Mouse (Mus musculus): ENCODE results near the gene Me3. TPM values are rescaled to one million over a fixed set of nuclear protein-coding genes. Genes with fewer than 3 reads are reported as not detected.

The Me3 gene
- polyA plus RNA-seq, 1 experiment from 2014 or later: 1.9 TPM

GRCm38 (mm10) chr7:89629006-89629405, 3.2 kb upstream of the Me3 start:
- Histone ChIP-seq H3K36me3 (no peaks in the 10 kb centered on the region), H3K9me3 (no peaks in the 10 kb centered on the region), H3K9ac (no peak overlapping the region), H3K4me2 (replicated peaks) (no peak overlapping the region), H3K4me3 (no peak overlapping the region), H3K4me1 (peaks cover 7% of the 10 kb centered on the region; the same call in 1 of the 2 replicates), H3K27ac (no peak overlapping the region), H3K27me3 (replicated peaks) (no peaks in the 10 kb centered on the region)
- 64% methylated on average over 4 of the region's 4 CpGs for WGBS
- no peak for ATAC-seq (ENCODE audit: low FRiP score, low read depth)

- Histone ChIP-seq H3K27me3 (replicated peaks) (no peaks in the 10 kb centered on the region), H3K9ac (no peak overlapping the region), H3K9me3 (no peaks in the 10 kb centered on the region), H3K4me1 (peaks cover 7% of the 10 kb centered on the region; the same call in 1 of the 2 replicates), H3K4me3 (no peak overlapping the region), H3K27ac (no peak overlapping the region), H3K36me3 (no peaks in the 10 kb centered on the region), H3K4me2 (replicated peaks) (no peak overlapping the region)
- no peak for ATAC-seq (ENCODE audit: low FRiP score, low read depth)
- WGBS: 91% methylated on average over 3 of the region's 3 CpGs
Observed at GRCm38 (mm10) chr7:89629914-89630313, 2.3 kb upstream of the Me3 start.

GRCm38 (mm10) chr7:89630796-89631195, 1.4 kb upstream of the Me3 start:
- Histone ChIP-seq H3K4me3 (no peak overlapping the region), H3K9ac (no peak overlapping the region), H3K9me3 (no peaks in the 10 kb centered on the region), H3K27me3 (replicated peaks) (no peaks in the 10 kb centered on the region), H3K4me1 (peaks cover 7% of the 10 kb centered on the region; the same call in 1 of the 2 replicates), H3K36me3 (no peaks in the 10 kb centered on the region), H3K27ac (no peak overlapping the region), H3K4me2 (replicated peaks) (no peak overlapping the region)
- WGBS: 76% methylated on average over 3 of the region's 3 CpGs
- ATAC-seq (ENCODE audit: low FRiP score, low read depth): no peak

- 86% methylated on average over 6 of the region's 6 CpGs for WGBS
- no peak for ATAC-seq (ENCODE audit: low FRiP score, low read depth)
- Histone ChIP-seq H3K4me2 (replicated peaks) (no peak overlapping the region), H3K4me3 (no peak overlapping the region), H3K27ac (no peak overlapping the region), H3K9me3 (no peaks in the 10 kb centered on the region), H3K9ac (no peak overlapping the region), H3K4me1 (no peaks in the 10 kb centered on the region), H3K27me3 (replicated peaks) (no peaks in the 10 kb centered on the region), H3K36me3 (no peaks in the 10 kb centered on the region)
Observed at GRCm38 (mm10) chr7:89640533-89640932, 8.3 kb downstream of the Me3 start.

GRCm38 (mm10) chr7:89640944-89641661, 8.9 kb downstream of the Me3 start:
- H3K27ac ChIP-seq: no peak overlapping the region
- H3K4me1 ChIP-seq: no peaks in the 10 kb centered on the region
- no peak overlapping the region for H3K4me3 ChIP-seq
- WGBS: 80% methylated on average over 8 of the region's 8 CpGs
- no peaks in the 10 kb centered on the region for H3K36me3 ChIP-seq
- ATAC-seq (ENCODE audit: low FRiP score, low read depth): no peak
- no peaks in the 10 kb centered on the region for H3K27me3 ChIP-seq (replicated peaks)
- H3K9ac ChIP-seq: no peak overlapping the region
- no peak overlapping the region for H3K4me2 ChIP-seq (replicated peaks)
- H3K9me3 ChIP-seq: no peaks in the 10 kb centered on the region

GRCm38 (mm10) chr7:89645015-89645414, 12.8 kb downstream of the Me3 start:
- WGBS: 77% methylated on average over 3 of the region's 3 CpGs
- ATAC-seq (ENCODE audit: low FRiP score, low read depth): no peak
- Histone ChIP-seq H3K4me3 (no peak overlapping the region), H3K9me3 (no peaks in the 10 kb centered on the region), H3K4me1 (no peaks in the 10 kb centered on the region), H3K27me3 (replicated peaks) (no peaks in the 10 kb centered on the region), H3K9ac (no peak overlapping the region), H3K4me2 (replicated peaks) (no peak overlapping the region), H3K27ac (no peak overlapping the region), H3K36me3 (no peaks in the 10 kb centered on the region)

GRCm38 (mm10) chr7:89647864-89648263, 15.7 kb downstream of the Me3 start:
- no peaks in the 10 kb centered on the region for H3K9me3 ChIP-seq
- H3K9ac ChIP-seq: no peak overlapping the region
- H3K4me2 ChIP-seq (replicated peaks): no peak overlapping the region
- no peak overlapping the region for H3K4me3 ChIP-seq
- no peaks in the 10 kb centered on the region for H3K4me1 ChIP-seq
- no peaks in the 10 kb centered on the region for H3K36me3 ChIP-seq
- ATAC-seq (ENCODE audit: low FRiP score, low read depth): no peak
- no peak overlapping the region for H3K27ac ChIP-seq
- no peaks in the 10 kb centered on the region for H3K27me3 ChIP-seq (replicated peaks)

- Histone ChIP-seq H3K27ac (no peak overlapping the region), H3K27me3 (replicated peaks) (no peaks in the 10 kb centered on the region), H3K4me3 (no peak overlapping the region), H3K36me3 (no peaks in the 10 kb centered on the region), H3K9me3 (no peaks in the 10 kb centered on the region), H3K4me2 (replicated peaks) (no peak overlapping the region), H3K9ac (no peak overlapping the region), H3K4me1 (no peaks in the 10 kb centered on the region)
- WGBS: 51% methylated on average over 9 of the region's 9 CpGs
- no peak for ATAC-seq (ENCODE audit: low FRiP score, low read depth)
Observed at GRCm38 (mm10) chr7:89657183-89657582, 25.0 kb downstream of the Me3 start.

GRCm38 (mm10) chr7:89657692-89658212, 25.6 kb downstream of the Me3 start:
- Histone ChIP-seq H3K4me3 (no peak overlapping the region), H3K4me2 (replicated peaks) (no peak overlapping the region), H3K9ac (no peak overlapping the region), H3K36me3 (no peaks in the 10 kb centered on the region), H3K4me1 (no peaks in the 10 kb centered on the region), H3K9me3 (no peaks in the 10 kb centered on the region), H3K27me3 (replicated peaks) (no peaks in the 10 kb centered on the region), H3K27ac (no peak overlapping the region)
- no peak for ATAC-seq (ENCODE audit: low FRiP score, low read depth)
- 39% methylated on average over 7 of the region's 7 CpGs for WGBS

GRCm38 (mm10) chr7:89664197-89664596, 32.0 kb downstream of the Me3 start:
- no peaks in the 10 kb centered on the region for H3K9me3 ChIP-seq
- no peak overlapping the region for H3K9ac ChIP-seq
- no peak overlapping the region for H3K4me3 ChIP-seq
- no peaks in the 10 kb centered on the region for H3K36me3 ChIP-seq
- no peak for ATAC-seq (ENCODE audit: low FRiP score, low read depth)
- 91% methylated on average over 5 of the region's 5 CpGs for WGBS
- no peak overlapping the region for H3K27ac ChIP-seq
- H3K4me2 ChIP-seq (replicated peaks): no peak overlapping the region
- no peaks in the 10 kb centered on the region for H3K4me1 ChIP-seq
- no peaks in the 10 kb centered on the region for H3K27me3 ChIP-seq (replicated peaks)

GRCm38 (mm10) chr7:89666361-89666760, 34.2 kb downstream of the Me3 start:
- WGBS: 83% methylated on average over 3 of the region's 3 CpGs
- no peak for ATAC-seq (ENCODE audit: low FRiP score, low read depth)
- H3K9me3 ChIP-seq: no peaks in the 10 kb centered on the region
- H3K9ac ChIP-seq: no peak overlapping the region
- H3K27me3 ChIP-seq (replicated peaks): no peaks in the 10 kb centered on the region
- H3K4me2 ChIP-seq (replicated peaks): no peak overlapping the region
- H3K4me3 ChIP-seq: no peak overlapping the region
- no peaks in the 10 kb centered on the region for H3K4me1 ChIP-seq
- H3K27ac ChIP-seq: no peak overlapping the region
- no peaks in the 10 kb centered on the region for H3K36me3 ChIP-seq

GRCm38 (mm10) chr7:89667570-89667969, 35.4 kb downstream of the Me3 start:
- WGBS: 84% methylated on average over 4 of the region's 4 CpGs
- H3K27me3 ChIP-seq (replicated peaks): no peaks in the 10 kb centered on the region
- H3K27ac ChIP-seq: no peak overlapping the region
- H3K9ac ChIP-seq: no peak overlapping the region
- no peak overlapping the region for H3K4me2 ChIP-seq (replicated peaks)
- no peak overlapping the region for H3K4me3 ChIP-seq
- H3K4me1 ChIP-seq: no peaks in the 10 kb centered on the region
- no peaks in the 10 kb centered on the region for H3K9me3 ChIP-seq
- ATAC-seq (ENCODE audit: low FRiP score, low read depth): no peak
- no peaks in the 10 kb centered on the region for H3K36me3 ChIP-seq

- Histone ChIP-seq H3K9me3 (no peaks in the 10 kb centered on the region), H3K9ac (no peak overlapping the region), H3K36me3 (no peaks in the 10 kb centered on the region), H3K4me2 (replicated peaks) (no peak overlapping the region), H3K27ac (no peak overlapping the region), H3K4me1 (no peaks in the 10 kb centered on the region), H3K27me3 (replicated peaks) (no peaks in the 10 kb centered on the region), H3K4me3 (no peak overlapping the region)
- no peak for ATAC-seq (ENCODE audit: low FRiP score, low read depth)
- 69% methylated on average over 6 of the region's 6 CpGs for WGBS
Observed at GRCm38 (mm10) chr7:89669461-89669860, 37.3 kb downstream of the Me3 start.

Measured in neural tube, embryonic 12.5 days (tissue).